8 mouse cellular contexts compared by ENCODE assay signal in the genomic region with DNA sequence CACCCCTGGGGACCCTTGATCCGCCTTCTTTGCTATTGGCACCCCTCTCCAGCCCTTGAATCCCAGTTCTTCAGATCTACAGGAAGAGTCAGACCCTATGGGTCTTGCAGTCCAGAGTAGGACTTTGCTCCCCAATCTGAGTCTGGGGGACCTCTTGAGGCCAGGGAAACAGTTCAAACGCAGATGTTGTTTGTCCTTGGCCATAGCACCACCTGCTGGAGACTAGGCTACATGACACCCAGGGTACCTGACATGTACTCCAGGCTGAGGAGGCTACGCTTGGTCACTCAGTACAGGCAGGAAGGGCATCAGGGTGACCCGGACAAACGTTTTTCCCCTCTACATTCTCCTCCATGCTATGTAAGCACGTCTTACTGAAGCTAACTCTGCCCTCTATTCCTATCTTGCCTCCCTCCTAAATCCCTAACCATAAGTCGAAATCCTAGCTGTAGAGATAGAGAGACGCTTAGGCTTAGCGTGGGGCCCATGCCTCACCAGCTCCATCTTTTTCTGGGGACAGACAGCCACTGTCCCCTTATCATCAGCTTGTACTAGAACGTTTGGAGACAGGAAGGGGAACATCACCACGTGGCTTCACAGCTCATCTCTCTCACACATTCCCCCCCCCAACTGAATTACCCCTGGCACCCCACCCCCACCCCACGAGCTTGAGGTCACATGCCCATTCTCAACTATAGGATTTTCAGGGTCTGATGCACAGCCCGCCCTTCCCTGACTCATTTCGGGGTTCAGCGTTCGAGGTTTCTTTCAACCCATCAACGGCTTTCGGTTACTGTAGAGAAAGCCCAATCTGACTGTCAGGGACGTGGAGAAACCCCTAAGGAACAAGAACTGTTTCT. TPM values are rescaled to one million over a fixed set of nuclear protein-coding genes. Genes with fewer than 3 reads are reported as not detected.
DNase-seq lines count a peak whose midpoint lies in the region; ATAC-seq and TF ChIP-seq lines count a peak whose summit lies in the region.

No protein-coding gene starts in this region.

- ATAC-seq in limb, embryonic 13.5 days (ENCODE audit: low FRiP score, low read depth): peak; percentile 20; the same call in 1 of the 2 replicates
- ATAC-seq in midbrain, postnatal 0 days (ENCODE audit: low FRiP score): 0 out of 2 replicates have a peak, but pooled peaks have one; percentile 27

- TF ChIP-seq CTCF in midbrain, postnatal 0 days (IDR thresholded peaks at IDR 0.05): peak; percentile 97

- peak overlapping the region; percentile 52 for H3K4me2 ChIP-seq in limb, embryonic 13.5 days (replicated peaks)
- no peak overlapping the region for H3K4me2 ChIP-seq in midbrain, postnatal 0 days (ENCODE audit: low read depth, low read length, poor library complexity, severe bottlenecking)

- no peaks in the 10 kb centered on the region; the same call in 1 of the 2 replicates for H3K27me3 ChIP-seq in limb, embryonic 13.5 days
- H3K27me3 ChIP-seq in midbrain, postnatal 0 days (ENCODE audit: insufficient read depth, low read length): no peaks in the 10 kb centered on the region
- no peaks in the 10 kb centered on the region for H3K27me3 ChIP-seq in splenic B cell, adult 2 months (ENCODE audit: control insufficient read depth, insufficient read depth, low read length, poor library complexity, severe bottlenecking)

- peak overlapping the region; percentile 98 for H3K27ac ChIP-seq in limb, embryonic 13.5 days
- H3K27ac ChIP-seq in midbrain, postnatal 0 days (ENCODE audit: low read depth, low read length): no peak overlapping the region

- peak overlapping the region; percentile 14; the same call in 1 of the 2 replicates for H3K4me3 ChIP-seq in limb, embryonic 13.5 days
- H3K4me3 ChIP-seq in midbrain, postnatal 0 days (ENCODE audit: low read depth, low read length): no peak overlapping the region

- H3K4me1 ChIP-seq in limb, embryonic 13.5 days: peaks cover 46% of the 10 kb centered on the region
- H3K4me1 ChIP-seq in midbrain, postnatal 0 days (ENCODE audit: insufficient read depth, low read length): no peaks in the 10 kb centered on the region

- peak; percentile 83 for DNase-seq in 416B (ENCODE audit: low read depth)
- peak; percentile 65 to 90 for DNase-seq in adrenal gland, adult (ENCODE audit: inconsistent age in 2 of 2, low spot score in 1 of 2)
- peak; percentile 84 for DNase-seq in embryo, embryonic 11.5 days (ENCODE audit: low read depth, low spot score)
- peak; percentile 77 to 90 for DNase-seq in heart, adult 18-20 months
- peak; percentile 76 for DNase-seq in kidney, adult 18-20 months
- peak; percentile 82 for DNase-seq in midbrain, postnatal 0 days (ENCODE audit: low spot score)
- DNase-seq in splenic B cell, adult 2 months (ENCODE audit: low read depth, low spot score): peak; percentile 91

- peak overlapping the region; percentile 35; the same call in 1 of the 2 replicates for H3K9ac ChIP-seq in limb, embryonic 13.5 days
- no peak overlapping the region for H3K9ac ChIP-seq in midbrain, postnatal 0 days (replicated peaks; ENCODE audit: low read length, poor library complexity, severe bottlenecking)

- 51% methylated on average over 19 of the region's 19 CpGs for WGBS in limb, embryonic 13.5 days
- 54% methylated on average over 19 of the region's 19 CpGs for WGBS in midbrain, postnatal 0 days

- H3K9me3 ChIP-seq in limb, embryonic 13.5 days: no peaks in the 10 kb centered on the region
- no peaks in the 10 kb centered on the region for H3K9me3 ChIP-seq in midbrain, postnatal 0 days (ENCODE audit: low read length)

- H3K36me3 ChIP-seq in limb, embryonic 13.5 days: no peaks in the 10 kb centered on the region
- no peaks in the 10 kb centered on the region for H3K36me3 ChIP-seq in midbrain, postnatal 0 days (ENCODE audit: insufficient read depth, low read length)
- H3K36me3 ChIP-seq in splenic B cell, adult 2 months (ENCODE audit: control insufficient read depth, insufficient read depth, low read length, poor library complexity, severe bottlenecking): peaks cover 18% of the 10 kb centered on the region

RNA-seq across cellular contexts. Expression of gene Ccr7, which starts 4.7 kb away (rescaled TPM):
- total RNA-seq in heart, adult 18-20 months (2021): 1 to 10 TPM in 1 of 2 experiments, under 1 TPM in 1; 0.30 to 2.8 TPM
- 0.39 and 0.83 TPM in 2 replicates for polyA plus RNA-seq in limb, embryonic 13.5 days (2015; fragmentation: Nextera tagmentation; extraction: Ambion mirVana)
- total RNA-seq in midbrain, postnatal 0 days (2014; rRNA removed): not detected in 2 replicates
- not detected in 2 replicates for polyA plus RNA-seq in midbrain, postnatal 0 days (2015; fragmentation: Nextera tagmentation; extraction: Ambion mirVana)
